35 mouse cellular contexts compared by ENCODE assay signal in genomic region chr14:119987257-119987656, GRCm38 (mm10). TPM values are rescaled to one million over a fixed set of nuclear protein-coding genes. Genes with fewer than 3 reads are reported as not detected.
A peak's percentile ranks its signal among the peaks of the same experiment; 100 is the strongest.
DNase-seq lines count a peak whose midpoint lies in the region; ATAC-seq and TF ChIP-seq lines count a peak whose summit lies in the region.
"Had no signal": no experiment of that assay in that cellular context is flagged by ENCODE, and none has a peak within 500 bp of the region (broad histone marks: within the 10 kb centered on the region; RNA-seq: fewer than 3 reads in every experiment).

No protein-coding gene starts in this region.

- H3K4me3 ChIP-seq in lung, embryonic 16.5 days (ENCODE audit: low read length) = no peak overlapping the region
- no peak overlapping the region for H3K4me3 ChIP-seq in kidney, postnatal 0 days (replicated peaks; ENCODE audit: low read depth, low read length)
- H3K4me3 ChIP-seq: forebrain, embryonic 13.5 days; heart, embryonic 13.5 days; midbrain, embryonic 10.5 days; midbrain, embryonic 15.5 days; neural tube, embryonic 15.5 days had no signal

- peak overlapping the region; percentile 80; the same call in 1 of the 2 replicates for H3K27ac ChIP-seq in lung, embryonic 16.5 days (ENCODE audit: low read length)
- H3K27ac ChIP-seq in kidney, postnatal 0 days = peak overlapping the region; percentile 47
- H3K27ac ChIP-seq: forebrain, embryonic 13.5 days; heart, embryonic 13.5 days; hindbrain, embryonic 14.5 days; liver, embryonic 14.5 days; midbrain, embryonic 10.5 days; midbrain, embryonic 15.5 days; neural tube, embryonic 15.5 days had no signal

- no peaks in the 10 kb centered on the region for H3K27me3 ChIP-seq in lung, embryonic 16.5 days (ENCODE audit: control insufficient read depth, insufficient read depth, low read depth, low read length)
- no peaks in the 10 kb centered on the region for H3K27me3 ChIP-seq in kidney, postnatal 0 days (ENCODE audit: insufficient read depth, low read length)
- H3K27me3 ChIP-seq: CH12.LX; forebrain, embryonic 13.5 days; heart, embryonic 13.5 days; midbrain, embryonic 15.5 days; neural tube, embryonic 15.5 days had no signal

- H3K9ac ChIP-seq in lung, embryonic 16.5 days (ENCODE audit: low read length) = no peak overlapping the region
- no peak overlapping the region for H3K9ac ChIP-seq in kidney, postnatal 0 days (ENCODE audit: low read depth, low read length)
- H3K9ac ChIP-seq: forebrain, embryonic 13.5 days; heart, embryonic 13.5 days; hindbrain, embryonic 14.5 days; liver, embryonic 14.5 days; midbrain, embryonic 15.5 days; neural tube, embryonic 15.5 days had no signal

- H3K36me3 ChIP-seq in lung, embryonic 16.5 days (ENCODE audit: control insufficient read depth, insufficient read depth, low read length) = no peaks in the 10 kb centered on the region
- H3K36me3 ChIP-seq in kidney, postnatal 0 days (ENCODE audit: insufficient read depth, low read length) = no peaks in the 10 kb centered on the region
- H3K36me3 ChIP-seq: heart, embryonic 13.5 days; midbrain, embryonic 10.5 days; midbrain, embryonic 15.5 days; neural tube, embryonic 15.5 days had no signal

- ATAC-seq in lung, embryonic 16.5 days (ENCODE audit: low read depth) = no peak
- peak; percentile 75 for ATAC-seq in kidney, postnatal 0 days (replicated peaks; ENCODE audit: low FRiP score, low read depth)
- ATAC-seq: forebrain, embryonic 13.5 days; midbrain, embryonic 15.5 days had no signal

- no peak overlapping the region for H3K4me2 ChIP-seq in lung, embryonic 16.5 days (ENCODE audit: low read depth, low read length)
- H3K4me2 ChIP-seq in kidney, postnatal 0 days (ENCODE audit: low read length) = no peak overlapping the region
- H3K4me2 ChIP-seq: forebrain, embryonic 13.5 days; heart, embryonic 13.5 days; hindbrain, embryonic 14.5 days; midbrain, embryonic 15.5 days; neural tube, embryonic 15.5 days had no signal

- 56% methylated on average over 1 of the region's 1 CpGs for WGBS in lung, embryonic 16.5 days
- WGBS in kidney, postnatal 0 days = 50% methylated on average over 1 of the region's 1 CpGs

- TF ChIP-seq CTCF in kidney, postnatal 0 days (IDR thresholded peaks at IDR 0.05; ENCODE audit: low read depth) = no peak

- peak; percentile 34 for DNase-seq in heart, adult 11 months
- DNase-seq in heart, adult 18-20 months = no peak
- no peak for DNase-seq in lung, postnatal 25 days (ENCODE audit: low spot score)
- peak; percentile 46 for DNase-seq in kidney, postnatal 0 days (ENCODE audit: low spot score)
- DNase-seq in right cerebral cortex, postnatal 25 days = no peak
- no peak for DNase-seq in gastrocnemius, postnatal 36 days
- no peak for DNase-seq in cerebellum, adult 8-10 months
- DNase-seq: adrenal gland, adult 8-10 months; cerebellum, adult 2 months; cerebellum, postnatal 36 days; gastrocnemius, postnatal 14 days; heart, postnatal 10 days; layer of hippocampus, postnatal 36 days; liver; lung, postnatal 10 days; retina, postnatal 1 day; right cerebral cortex, postnatal 14 days; thymus, postnatal 25 days had no signal

- H3K9me3 ChIP-seq in lung, embryonic 16.5 days (ENCODE audit: control insufficient read depth, low read length) = no peaks in the 10 kb centered on the region; the same call in 1 of the 2 replicates
- no peaks in the 10 kb centered on the region for H3K9me3 ChIP-seq in kidney, postnatal 0 days (replicated peaks; ENCODE audit: low read length)
- H3K9me3 ChIP-seq: heart, embryonic 13.5 days; midbrain, embryonic 10.5 days; midbrain, embryonic 15.5 days; neural tube, embryonic 15.5 days had no signal

- H3K4me1 ChIP-seq in lung, embryonic 16.5 days (replicated peaks; ENCODE audit: control insufficient read depth, insufficient read depth, low read length) = peaks cover 9% of the 10 kb centered on the region; the same call in 1 of the 2 replicates
- H3K4me1 ChIP-seq in kidney, postnatal 0 days (replicated peaks; ENCODE audit: insufficient read depth, low read length) = 0 out of 2 replicates have a peak, but pooled peaks cover 7% of the 10 kb centered on the region
- H3K4me1 ChIP-seq: forebrain, embryonic 13.5 days; midbrain, embryonic 15.5 days; neural tube, embryonic 15.5 days had no signal

- intact Hi-C loops in gastrocnemius, postnatal 36 days (cut with DNase I) = no loop called here

RNA-seq across cellular contexts. Expression of gene Oxgr1, which starts 55.0 kb away (rescaled TPM):
- total RNA-seq in heart, adult 18-20 months (2021) = not detected
- 0.11 TPM in 1 of 2 replicates, not detected in the other for polyA plus RNA-seq in lung, embryonic 16.5 days (2015; fragmentation: Nextera tagmentation; extraction: Ambion mirVana)
- polyA plus RNA-seq in kidney, postnatal 0 days (2015; fragmentation: Nextera tagmentation; extraction: Ambion mirVana) = 9.3 and 9.9 TPM in 2 replicates
- not detected for total RNA-seq in gastrocnemius, postnatal 36 days (2021)
- total RNA-seq: adrenal gland, adult 8-10 months; CH12.LX; ES-E14; gastrocnemius, postnatal 14 days; heart, adult 8-10 months; heart, postnatal 10 days; hematopoietic stem cell, adult 5-6 weeks; megakaryocyte progenitor cell, adult 5-6 weeks had no signal
- polyA plus RNA-seq: C2C12; embryonic facial prominence, embryonic 11.5 days; forebrain, embryonic 13.5 days; heart, embryonic 13.5 days; hindbrain, embryonic 14.5 days; large intestine, adult 2 months; liver, embryonic 14.5 days; midbrain, embryonic 10.5 days; neural tube, embryonic 15.5 days; stomach, embryonic 16.5 days had no signal

Comparison
In these comparisons a context has a peak if more than half of its experiments do, and no peak if none do; other contexts are left out.
1. DNase-seq: peak in heart, adult 11 months (single experiment) and kidney, postnatal 0 days (single experiment); none in heart, adult 18-20 months (0 of 2), lung, postnatal 25 days (single experiment), right cerebral cortex, postnatal 25 days (single experiment), gastrocnemius, postnatal 36 days (0 of 2) and cerebellum, adult 8-10 months (single experiment).